Mouse (Mus musculus) ES-E14 (cell line): Measurements from ENCODE around the gene Abca13. TPM values are rescaled to one million over a fixed set of nuclear protein-coding genes. Genes with fewer than 3 reads are reported as not detected.

Source experiments
- DNase-seq: peaks from one replicate; pipeline ENCODE4 v3.0.0-alpha.2; 2013; ENCODE audit warnings: low read depth, low spot score
- H3K27ac ChIP-seq: 2 replicates; pipeline ENCODE4 v1.5.1; 2012; ENCODE audit warnings: low read depth, mild to moderate bottlenecking, low read length, moderate library complexity, mixed read lengths; ENCODE audit not compliant: poor library complexity, insufficient read depth, severe bottlenecking
- H3K36me3 ChIP-seq: 2 replicates; pipeline ENCODE4 v1.6.1; 2012; ENCODE audit warnings: mild to moderate bottlenecking, low read length, moderate library complexity, mixed read lengths; ENCODE audit not compliant: control insufficient read depth, poor library complexity, insufficient read depth, severe bottlenecking
- H3K4me1 ChIP-seq, 2 experiments: fragments of 150-350 bp in 1 of 2; sonication (generic) in 1 of 2; 2 replicates each; pipeline ENCODE4 v1.6.1; 2012; ENCODE audit warnings: low read length in 2 of 2, mild to moderate bottlenecking in 1 of 2, mixed read lengths in 1 of 2; ENCODE audit not compliant: control insufficient read depth in 2 of 2, insufficient read depth in 2 of 2, poor library complexity in 1 of 2
- H3K4me3 ChIP-seq, 2 experiments: fragments of 150-350 bp in 1 of 2; sonication (generic) in 1 of 2; 2 replicates each; pipeline ENCODE4 v1.5.1; 2012; ENCODE audit warnings: low read length in 2 of 2, low read depth in 1 of 2, mild to moderate bottlenecking in 1 of 2, mixed read lengths in 1 of 2; ENCODE audit not compliant: insufficient read depth in 1 of 2, poor library complexity in 1 of 2, severe bottlenecking in 1 of 2
- H3K9ac ChIP-seq: 2 replicates; pipeline ENCODE4 v1.6.1; 2012; ENCODE audit warnings: low read depth, mild to moderate bottlenecking, low read length, mixed read lengths; ENCODE audit not compliant: poor library complexity, insufficient read depth, severe bottlenecking
- H3K9me3 ChIP-seq: fragments of 150-350 bp; sonication (generic); 2 replicates; pipeline ENCODE4 v1.6.1; 2012; ENCODE audit warnings: low read depth, mild to moderate bottlenecking, low read length; ENCODE audit not compliant: control insufficient read depth, insufficient read depth
- CHD2 ChIP-seq: IDR thresholded peaks from 2 replicates; pipeline ENCODE4 v1.6.1; 2014; ENCODE audit warnings: mild to moderate bottlenecking, low read depth, low read length, inconsistent platforms
- HCFC1 ChIP-seq: IDR thresholded peaks from 2 replicates; pipeline ENCODE4 v1.6.1; 2012; ENCODE audit warnings: low read length, inconsistent platforms, borderline replicate concordance; ENCODE audit not compliant: insufficient read depth
- MAFK ChIP-seq: IDR thresholded peaks from 2 replicates; pipeline ENCODE4 v1.6.1; 2014; ENCODE audit warnings: mild to moderate bottlenecking, low read depth, low read length, inconsistent platforms; ENCODE audit not compliant: insufficient read depth
- ZC3H11A ChIP-seq: IDR thresholded peaks from 2 replicates; pipeline ENCODE4 v1.6.1; 2012; ENCODE audit warnings: low read depth, mild to moderate bottlenecking, inconsistent platforms, low read length, borderline replicate concordance
- ZNF384 ChIP-seq: IDR thresholded peaks from 2 replicates; pipeline ENCODE4 v1.6.1; 2012; ENCODE audit warnings: low read depth, low read length, inconsistent platforms
- in situ Hi-C, 2 experiments: fragments of 600-800 bp; cut with MboI; formaldehyde crosslinking; loops; one replicate each; pipeline ENCODE4 v1.15.1; 2025; ENCODE audit warnings: low sequenced_read_pairs in 2 of 2, inconsistent platforms in 1 of 2; ENCODE audit not compliant: unreplicated experiment in 2 of 2
- total RNA-seq: library from RNA; depleted of rRNA; stranded (reverse); fragments of 300-350 nt; gene quantifications from 2 replicates; pipeline ENCODE4 v1.2.3, GENCODE M21; 2012

The Abca13 gene
- total RNA-seq, 1 experiment, result 0.62 TPM

DNA sequence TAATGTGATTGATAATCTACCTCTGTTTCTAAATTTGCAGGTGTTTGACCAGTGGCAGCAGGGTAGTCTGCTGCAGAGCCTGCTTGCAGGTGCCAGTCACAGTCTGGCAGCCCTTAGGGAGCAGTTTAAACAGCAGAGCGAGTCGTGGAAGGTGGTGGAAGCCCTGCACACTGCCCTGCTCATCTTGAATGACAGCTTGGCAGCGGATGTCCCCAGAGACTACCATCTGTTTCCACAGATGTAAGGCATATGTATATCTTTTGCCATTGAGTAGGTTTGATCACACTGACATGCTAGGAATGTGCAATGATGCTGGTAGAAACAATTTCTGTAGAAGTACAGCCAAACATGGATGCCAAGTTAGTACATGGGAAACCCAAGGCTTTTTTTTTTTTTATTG, 77.3 kb downstream of the Abca13 start:
- Histone ChIP-seq H3K36me3 (no peaks in the 10 kb centered on the region), H3K27ac (no peak overlapping the region), H3K4me1 (no peaks in the 10 kb centered on the region), H3K4me3 (no peak overlapping the region), H3K9me3 (no peaks in the 10 kb centered on the region), H3K9ac (no peak overlapping the region)
- no peak for TF ChIP-seq MAFK
- TF ChIP-seq ZC3H11A, result no peak
- no peak for TF ChIP-seq ZNF384
- no peak for TF ChIP-seq HCFC1
- no peak for TF ChIP-seq CHD2
- no peak for DNase-seq
- in situ Hi-C loops, result no loop called here

DNA sequence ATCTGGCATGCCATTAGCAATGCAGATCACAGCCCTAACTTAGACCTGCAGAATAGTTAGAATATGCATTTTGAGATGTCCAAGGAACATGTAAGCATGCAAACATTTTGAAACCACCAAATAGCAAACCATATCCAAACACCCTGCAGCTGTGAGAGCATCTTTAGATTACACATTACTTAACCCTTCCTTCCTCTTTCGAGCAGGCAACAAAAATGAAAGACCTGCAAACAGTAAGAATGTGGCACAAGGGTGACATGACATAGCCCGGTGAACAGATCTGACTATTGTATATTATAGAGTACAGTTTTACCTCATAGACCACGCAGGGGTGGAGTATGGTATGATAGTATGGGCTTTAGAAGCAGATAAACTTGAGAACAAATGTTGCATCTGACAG, 93.5 kb downstream of the Abca13 start:
- Histone ChIP-seq H3K27ac (no peak overlapping the region), H3K4me1 (no peaks in the 10 kb centered on the region), H3K9ac (no peak overlapping the region), H3K36me3 (no peaks in the 10 kb centered on the region), H3K4me3 (no peak overlapping the region), H3K9me3 (no peaks in the 10 kb centered on the region)
- TF ChIP-seq ZNF384 (no peak), CHD2 (no peak), ZC3H11A (no peak), HCFC1 (no peak), MAFK (no peak)
- DNase-seq, result no peak
- in situ Hi-C loops, result no loop called here

DNA sequence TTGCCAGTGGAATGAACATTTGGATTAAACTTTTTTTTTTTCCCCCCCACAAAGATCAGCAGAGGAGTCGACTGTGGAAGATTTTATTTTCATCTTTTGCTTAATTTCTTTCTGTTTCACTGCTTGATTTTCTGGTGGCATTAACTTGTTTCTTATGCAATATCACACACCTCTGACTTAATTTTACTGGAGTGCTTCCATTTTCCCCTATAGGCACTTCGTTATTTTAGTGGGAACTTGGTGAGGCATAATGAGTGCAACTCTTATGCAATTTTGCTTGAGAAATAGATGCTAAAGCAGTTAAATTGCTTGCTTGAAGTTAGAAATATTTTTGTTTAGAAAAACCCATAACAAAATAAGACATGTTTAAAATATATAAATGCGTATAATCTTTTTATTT, 94.0 kb downstream of the Abca13 start:
- TF ChIP-seq ZC3H11A, result no peak
- TF ChIP-seq HCFC1, result no peak
- TF ChIP-seq CHD2, result no peak
- TF ChIP-seq MAFK, result no peak
- TF ChIP-seq ZNF384, result no peak
- no peak overlapping the region for H3K4me3 ChIP-seq

DNA sequence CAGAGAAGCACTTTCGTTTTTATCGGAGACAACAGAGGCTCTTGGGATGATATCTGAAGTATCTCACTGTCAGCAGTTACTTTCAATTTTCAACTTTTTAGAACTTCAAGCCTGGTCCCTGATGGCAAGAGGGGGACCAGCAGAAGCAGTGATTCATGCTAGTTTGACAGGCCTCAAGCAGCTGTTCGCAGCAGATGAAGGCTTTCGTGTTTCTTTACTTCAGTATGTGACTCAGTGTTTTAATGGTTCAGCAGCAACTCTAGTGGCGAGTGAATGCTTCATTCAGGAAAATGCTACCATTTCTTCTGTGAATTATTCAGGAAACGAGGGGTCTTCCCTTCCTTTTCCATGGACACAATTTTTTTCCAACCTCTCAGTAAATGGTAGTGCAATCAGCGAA, 99.4 kb downstream of the Abca13 start:
- DNase-seq, result no peak
- in situ Hi-C loops, result no loop called here

More for the DNA sequence above, 94.0 kb downstream of the Abca13 start:
- Histone ChIP-seq H3K9me3 (no peaks in the 10 kb centered on the region), H3K36me3 (no peaks in the 10 kb centered on the region), H3K4me1 (no peaks in the 10 kb centered on the region), H3K9ac (no peak overlapping the region), H3K27ac (no peak overlapping the region)
- no peak for DNase-seq
- in situ Hi-C loops, result no loop called here

DNA sequence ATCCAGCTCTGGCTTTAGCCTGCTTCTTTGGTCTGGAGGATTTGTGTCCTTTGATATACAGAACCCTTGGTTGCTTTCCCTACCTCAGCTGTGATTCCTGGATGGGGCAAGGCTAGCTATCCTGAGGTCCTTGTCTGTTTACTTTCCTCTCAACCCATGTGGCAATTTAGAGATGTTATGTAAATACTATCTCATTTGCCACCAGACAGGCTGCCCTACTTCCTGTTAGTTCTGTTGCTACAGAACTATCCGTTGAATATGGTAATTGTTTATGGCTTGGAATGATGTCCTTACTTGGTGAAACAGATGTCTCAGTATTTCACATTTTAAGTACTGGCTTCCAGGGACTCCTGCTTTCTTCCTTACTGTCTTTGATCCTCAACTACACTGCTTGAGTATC, 107.9 kb downstream of the Abca13 start:
- Histone ChIP-seq H3K4me3 (no peak overlapping the region), H3K9me3 (no peaks in the 10 kb centered on the region), H3K36me3 (no peaks in the 10 kb centered on the region), H3K27ac (no peak overlapping the region), H3K9ac (no peak overlapping the region), H3K4me1 (no peaks in the 10 kb centered on the region)
- in situ Hi-C loops, result no loop called here
- DNase-seq, result no peak
- TF ChIP-seq ZC3H11A, result no peak
- TF ChIP-seq MAFK, result no peak
- TF ChIP-seq CHD2, result no peak
- TF ChIP-seq ZNF384, result no peak
- no peak for TF ChIP-seq HCFC1

More for the DNA sequence above, 99.4 kb downstream of the Abca13 start:
- no peaks in the 10 kb centered on the region for H3K9me3 ChIP-seq
- H3K4me3 ChIP-seq, result no peak overlapping the region
- H3K4me1 ChIP-seq, result no peaks in the 10 kb centered on the region
- no peak overlapping the region for H3K9ac ChIP-seq
- TF ChIP-seq ZC3H11A, result no peak
- TF ChIP-seq CHD2, result no peak
- TF ChIP-seq ZNF384, result no peak
- TF ChIP-seq MAFK, result no peak
- TF ChIP-seq HCFC1, result no peak
- no peak overlapping the region for H3K27ac ChIP-seq
- no peaks in the 10 kb centered on the region for H3K36me3 ChIP-seq
